Mouse (Mus musculus) CH12.LX (cell line): Measurements from ENCODE around the gene Ap4m1.

Experiments
- CTCF ChIP-seq, 2 experiments: IDR thresholded peaks in 1 of 2; conservative IDR thresholded peaks in 1 of 2; 2 replicates each; pipeline ENCODE4 v1.5.1; 2011 to 2012; ENCODE audit warnings: low read depth in 2 of 2, low read length in 2 of 2, improper control_type of control experiment in 1 of 2, inconsistent platforms in 1 of 2, mild to moderate bottlenecking in 1 of 2, moderate library complexity in 1 of 2
- ELF1 ChIP-seq: IDR thresholded peaks from 2 replicates; pipeline ENCODE4 v1.6.1; 2014; ENCODE audit warnings: low read depth, mild to moderate bottlenecking, inconsistent platforms, low read length, improper control_type of control experiment
- EP300 ChIP-seq: IDR thresholded peaks from 2 replicates; pipeline ENCODE4 v1.6.1; 2011; ENCODE audit warnings: low read length, improper control_type of control experiment
- MYC ChIP-seq: IDR thresholded peaks from 2 replicates; pipeline ENCODE4 v1.6.1; 2011; ENCODE audit warnings: low read depth, mild to moderate bottlenecking, improper control_type of control experiment, low read length
- POLR2AphosphoS2 ChIP-seq: IDR thresholded peaks from 2 replicates; pipeline ENCODE4 v1.6.1; 2011; ENCODE audit warnings: low read depth, low read length, improper control_type of control experiment
- ZC3H11A ChIP-seq: IDR thresholded peaks from 2 replicates; pipeline ENCODE4 v1.6.1; 2012; ENCODE audit warnings: low read depth, mild to moderate bottlenecking, inconsistent platforms, low read length, improper control_type of control experiment
- ZNF384 ChIP-seq: IDR thresholded peaks from 2 replicates; pipeline ENCODE4 v1.6.1; 2012; ENCODE audit warnings: low read depth, low read length, improper control_type of control experiment, inconsistent platforms

- TF ChIP-seq MYC (no peak), CTCF (conservative IDR thresholded peaks at IDR 0.05 in 1 of 2, IDR thresholded peaks at IDR 0.05 in 1 of 2; ENCODE audit: low read depth in 2 of 2, low read length in 2 of 2) (peak; percentile 15 to 72; a peak in 2 of 4 replicates), ELF1 (no peak), EP300 (no peak), POLR2AphosphoS2 (no peak), ZC3H11A (no peak), ZNF384 (no peak)
Measured at GRCm38 (mm10) chr5:138199576-138199975, 27.8 kb downstream of the Ap4m1 start.
